Mouse (Mus musculus) small intestine, adult 10 weeks (tissue): ENCODE measurements around the gene U90926. TPM values are rescaled to one million over a fixed set of nuclear protein-coding genes. Genes with fewer than 3 reads are reported as not detected.

ENCODE experiments used
- polyA plus RNA-seq: library from polyadenylated mRNA; stranded (reverse); fragments of 350-450 nt; fragmentation: Illumina TruSeq; extraction: RNeasy Lipid Tissue Mini Kit (QIAGEN cat#74804); gene quantifications from one replicate; pipeline ENCODE4 v1.2.3, GENCODE M21; 2014; ENCODE audit warnings: low replicate concordance

U90926 gene
- polyA plus RNA-seq = not detected

DNA sequence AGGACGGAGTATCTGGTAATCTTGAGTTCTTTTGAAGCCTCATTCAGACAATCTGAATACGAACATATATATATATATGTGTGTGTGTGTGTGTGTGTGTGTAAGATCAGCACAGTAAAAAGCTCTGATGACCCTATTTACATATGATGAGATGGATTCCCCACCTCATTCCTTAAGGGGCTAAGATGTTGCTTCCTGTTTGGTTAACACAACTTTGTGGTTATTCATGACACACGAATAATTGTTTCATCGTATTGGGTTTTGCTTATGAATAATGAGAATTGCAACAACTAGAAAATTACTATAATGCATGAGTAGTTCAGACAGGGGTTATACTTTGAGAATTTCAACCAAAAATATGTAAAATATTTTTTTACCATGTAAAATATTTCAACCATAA lies at the start of gene U90926:
Gene U90926, minus strand, starts transcription at position 101 of the 400 bp plus-strand sequence.

GRCm38 (mm10) chr5:92256218-92256617 lies 41.0 kb upstream of the U90926 start, which contains the start of gene Ppef2:
Gene Ppef2, minus strand, starts transcription at chr5:92256278.

Other genes with a start within 250 kb of the U90926 start
- not detected for gene Odaph, start 227.9 kb downstream of the U90926 start, polyA plus RNA-seq
- gene Cdkl2, start 171.5 kb downstream of the U90926 start, polyA plus RNA-seq = 6.9 TPM
- gene G3bp2, start 131.7 kb downstream of the U90926 start, polyA plus RNA-seq = 235 TPM
- gene Uso1, start 77.5 kb downstream of the U90926 start, polyA plus RNA-seq = 236 TPM
- gene Ppef2, start 40.9 kb upstream of the U90926 start, polyA plus RNA-seq = 1.4 TPM
- gene Naaa, start 62.8 kb upstream of the U90926 start, polyA plus RNA-seq = 21.5 TPM
- gene Sdad1, start 95.1 kb upstream of the U90926 start, polyA plus RNA-seq = 18.6 TPM
- 16.9 TPM for gene Cxcl9, start 112.7 kb upstream of the U90926 start, polyA plus RNA-seq
- 10.9 TPM for gene Art3, start 116.4 kb upstream of the U90926 start, polyA plus RNA-seq
- gene Cxcl10, start 133.5 kb upstream of the U90926 start, polyA plus RNA-seq = 10.5 TPM
- 52.1 TPM for gene Nup54, start 219.8 kb upstream of the U90926 start, polyA plus RNA-seq